Mouse (Mus musculus) midbrain, embryonic 13.5 days (tissue): ENCODE data around the gene Nbea. TPM values are rescaled to one million over a fixed set of nuclear protein-coding genes. Genes with fewer than 3 reads are reported as not detected.
"Not testable (repeated sequence)": the region's sequence is repeated elsewhere in the genome, so short reads cannot be mapped to it uniquely, and the experiment has no call there.

Source experiments
- ATAC-seq: fragments of 200-750 bp; cut with Nextera tagmentation; 2 replicates; pipeline ENCODE4 v1.8.0; 2017; ENCODE audit warnings: mild to moderate bottlenecking, moderate TSS enrichment, moderate library complexity
- H3K27ac ChIP-seq: fragments of 300-500 bp; sonication (generic); 2 replicates; pipeline ENCODE4 v1.5.1; 2015; ENCODE audit warnings: inconsistent platforms, mild to moderate bottlenecking, moderate library complexity
- H3K27me3 ChIP-seq: fragments of 300-500 bp; sonication (generic); 2 replicates; pipeline ENCODE4 v1.6.1; 2015; ENCODE audit warnings: mild to moderate bottlenecking, inconsistent platforms
- H3K36me3 ChIP-seq: fragments of 300-500 bp; sonication (generic); 2 replicates; pipeline ENCODE4 v1.6.1; 2015; ENCODE audit warnings: mild to moderate bottlenecking, inconsistent platforms
- H3K4me1 ChIP-seq: fragments of 300-500 bp; sonication (generic); replicated peaks from 2 replicates; pipeline ENCODE4 v1.6.1; 2015; ENCODE audit warnings: inconsistent platforms
- H3K4me2 ChIP-seq: fragments of 300-500 bp; sonication (generic); replicated peaks from 2 replicates; pipeline ENCODE4 v1.6.1; 2015; ENCODE audit warnings: moderate library complexity, mild to moderate bottlenecking, inconsistent platforms
- H3K4me3 ChIP-seq: fragments of 300-500 bp; sonication (generic); replicated peaks from 2 replicates; pipeline ENCODE4 v1.5.1; 2015; ENCODE audit warnings: mild to moderate bottlenecking, inconsistent platforms
- H3K9ac ChIP-seq: fragments of 300-500 bp; sonication (generic); replicated peaks from 2 replicates; pipeline ENCODE4 v1.6.1; 2015; ENCODE audit warnings: mild to moderate bottlenecking, inconsistent platforms
- H3K9me3 ChIP-seq: fragments of 300-500 bp; sonication (generic); 2 replicates; pipeline ENCODE4 v1.6.1; 2016; ENCODE audit warnings: mild to moderate bottlenecking, inconsistent platforms
- WGBS: fragments of 180-500 bp; shearing (Covaris S2); methylation state at CpG from one replicate; pipeline ENCODE4 v1.1.7; 2015; 5-methylcytosine and 5-hydroxymethylcytosine counted together
- polyA plus RNA-seq: library from polyadenylated mRNA; unstranded; fragments of >200 nt; fragmentation: Nextera tagmentation; extraction: Ambion mirVana; gene quantifications from 2 replicates; pipeline ENCODE4 v1.2.1, GENCODE M21; 2015

The Nbea gene
- polyA plus RNA-seq, 1 experiment from 2014 or later, result 53.0 TPM

DNA sequence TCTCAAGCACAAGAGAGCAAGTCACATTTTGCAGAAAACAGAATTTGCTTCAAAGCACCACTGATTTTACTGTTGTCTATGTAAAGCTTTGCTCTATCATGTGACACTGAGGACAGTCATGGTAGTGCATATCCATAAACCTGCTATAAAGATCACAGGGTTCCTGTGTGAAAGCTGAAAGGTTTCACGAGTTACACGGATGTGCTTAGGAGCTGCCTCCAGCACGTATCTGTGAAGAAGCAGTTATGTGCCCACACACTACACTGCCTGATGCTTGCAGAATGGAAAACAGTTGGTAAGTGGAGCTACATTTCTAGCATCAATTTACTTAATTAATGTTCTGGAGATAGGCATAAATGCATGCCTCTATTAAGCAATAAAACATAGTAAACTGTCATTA, 172.4 kb downstream of the Nbea start:
- 82% methylated on average over 3 of the region's 3 CpGs for WGBS

DNA sequence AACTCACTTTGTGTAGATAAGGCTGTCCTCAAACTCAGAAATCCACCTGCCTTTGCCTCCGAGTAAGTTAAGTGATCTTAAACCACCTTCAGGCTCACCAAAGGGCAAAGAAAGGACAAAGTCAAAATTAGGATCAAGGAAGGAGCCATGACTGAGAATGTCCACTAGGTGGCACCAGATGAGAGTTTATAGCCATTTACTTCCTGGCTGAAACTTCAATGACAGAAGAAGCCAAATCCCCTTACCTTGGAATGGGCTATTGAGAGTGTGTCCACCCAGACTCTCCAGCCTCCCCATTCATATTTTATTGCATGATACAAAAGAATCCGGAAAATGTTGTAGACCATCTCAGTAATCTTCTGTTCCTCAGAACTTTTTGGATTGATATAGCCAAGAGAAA, 175.5 kb downstream of the Nbea start:
- Histone ChIP-seq H3K27ac (no peak overlapping the region), H3K36me3 (peaks cover 26% of the 10 kb centered on the region), H3K27me3 (no peaks in the 10 kb centered on the region), H3K4me2 (no peak overlapping the region), H3K9ac (no peak overlapping the region), H3K4me3 (no peak overlapping the region), H3K4me1 (no peaks in the 10 kb centered on the region), H3K9me3 (no peaks in the 10 kb centered on the region)
- 11% methylated on average over 2 of the region's 2 CpGs for WGBS
- ATAC-seq, result 0 out of 2 replicates have a peak, but pooled peaks have one; percentile 65

More for the DNA sequence above, 172.4 kb downstream of the Nbea start:
- no peak for ATAC-seq
- Histone ChIP-seq H3K4me3 (no peak overlapping the region), H3K36me3 (peaks cover 11% of the 10 kb centered on the region), H3K9ac (no peak overlapping the region), H3K4me2 (no peak overlapping the region), H3K4me1 (no peaks in the 10 kb centered on the region), H3K9me3 (no peaks in the 10 kb centered on the region), H3K27ac (no peak overlapping the region), H3K27me3 (no peaks in the 10 kb centered on the region)

DNA sequence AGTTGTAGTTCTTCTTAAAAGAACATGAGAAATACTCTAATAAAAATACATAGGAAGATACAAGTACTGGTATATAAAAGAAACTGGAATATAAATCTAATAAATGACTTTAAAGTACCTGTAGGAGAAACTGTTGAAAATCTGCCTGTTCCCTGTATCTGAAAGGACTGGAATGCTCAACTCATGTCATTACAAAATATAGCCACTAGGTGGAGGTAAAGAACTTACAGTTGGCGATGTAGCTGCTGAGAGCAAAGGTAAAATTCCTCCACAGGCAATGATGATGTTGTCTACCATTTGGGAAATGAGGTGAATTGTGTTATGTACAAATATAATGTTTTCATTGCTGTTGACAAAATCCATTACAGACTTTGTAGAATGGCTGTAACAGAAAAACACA, 183.2 kb downstream of the Nbea start:
- Histone ChIP-seq H3K36me3 (peaks cover 19% of the 10 kb centered on the region), H3K4me2 (no peak overlapping the region), H3K4me3 (no peak overlapping the region), H3K9ac (no peak overlapping the region), H3K4me1 (no peaks in the 10 kb centered on the region), H3K9me3 (no peaks in the 10 kb centered on the region), H3K27ac (no peak overlapping the region), H3K27me3 (no peaks in the 10 kb centered on the region)
- WGBS, result 2% methylated on average over 1 of the region's 1 CpGs
- no peak for ATAC-seq

DNA sequence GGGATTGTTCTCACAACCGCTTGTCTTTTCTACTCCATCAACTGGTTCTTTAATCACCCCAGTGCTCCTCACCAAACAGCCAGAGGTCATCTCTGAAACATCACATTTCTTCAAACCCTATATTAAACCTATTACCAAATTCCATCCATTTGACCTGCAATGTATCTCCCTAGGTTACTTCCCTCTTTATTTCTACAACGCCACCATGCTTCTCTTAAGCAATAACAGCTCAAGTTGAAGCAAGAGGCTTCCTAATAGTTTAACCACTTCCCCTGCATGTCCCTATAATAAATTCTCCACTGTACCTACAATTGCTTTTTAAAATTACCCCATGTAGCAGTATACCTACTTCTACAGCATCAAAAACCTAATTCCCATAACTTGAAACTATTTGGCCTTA, 205.1 kb downstream of the Nbea start:
- Histone ChIP-seq H3K4me3 (no peak overlapping the region), H3K27me3 (no peaks in the 10 kb centered on the region), H3K4me1 (no peaks in the 10 kb centered on the region), H3K36me3 (peaks cover 42% of the 10 kb centered on the region), H3K9me3 (peaks cover 3% of the 10 kb centered on the region; the same call in 1 of the 2 replicates), H3K9ac (no peak overlapping the region), H3K4me2 (no peak overlapping the region), H3K27ac (no peak overlapping the region)
- 90% methylated on average over 2 of the region's 2 CpGs for WGBS
- no peak for ATAC-seq

DNA sequence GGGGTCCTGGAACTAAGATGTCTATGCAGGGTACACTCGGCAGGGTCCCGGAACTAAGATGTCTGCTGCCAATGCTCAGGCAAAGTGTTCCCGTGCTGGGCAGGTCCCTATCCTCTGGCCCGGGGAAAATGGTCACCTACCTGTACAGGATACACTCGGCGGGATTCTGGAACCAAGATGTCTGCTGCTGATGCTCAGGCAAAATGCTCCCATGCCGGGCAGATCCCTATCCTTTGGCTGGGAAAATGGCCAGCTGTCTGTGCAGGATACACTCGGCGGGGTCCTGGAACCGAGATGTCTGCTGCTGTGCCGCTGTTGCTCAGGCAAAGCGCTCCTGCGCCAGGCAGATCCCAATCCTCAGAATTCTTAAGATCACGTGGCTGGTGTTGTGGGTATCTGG, 206.5 kb downstream of the Nbea start:
- not testable (repeated sequence) for H3K4me1 ChIP-seq, H3K27me3 ChIP-seq, H3K27ac ChIP-seq, H3K4me2 ChIP-seq, ATAC-seq, H3K9ac ChIP-seq, H3K4me3 ChIP-seq, H3K9me3 ChIP-seq
- WGBS, result 97% methylated on average over 14 of the region's 14 CpGs
- H3K36me3 ChIP-seq, result peaks cover 30% of the 10 kb centered on the region

DNA sequence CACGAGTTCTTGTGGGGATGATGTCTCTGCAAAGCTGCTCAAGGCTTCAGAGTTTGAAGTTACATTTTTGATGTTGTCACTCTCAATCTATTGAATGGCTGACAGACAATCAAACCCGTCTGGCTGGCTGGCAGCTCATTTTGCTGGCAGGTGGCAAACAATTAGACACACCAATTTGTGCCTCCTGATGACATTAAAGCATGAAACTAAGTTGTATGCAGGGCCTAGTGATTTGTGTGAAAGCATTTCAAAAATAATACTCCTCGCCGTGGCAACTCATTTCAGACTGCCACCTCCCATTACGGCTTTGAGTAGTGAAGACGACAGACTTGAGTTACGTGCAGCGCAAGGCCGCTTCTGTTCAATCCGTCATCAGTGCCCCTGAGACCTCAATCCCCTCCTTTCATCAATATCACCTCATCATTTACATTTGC, 217.8 kb downstream of the Nbea start:
- Histone ChIP-seq H3K36me3 (peaks cover 25% of the 10 kb centered on the region), H3K9ac (no peak overlapping the region), H3K27ac (peak overlapping the region; percentile 53), H3K4me3 (no peak overlapping the region), H3K4me2 (0 out of 2 replicates have a peak overlapping the region, but pooled peaks have one; percentile 5), H3K4me1 (peaks cover 21% of the 10 kb centered on the region; the same call in 1 of the 2 replicates), H3K27me3 (no peaks in the 10 kb centered on the region), H3K9me3 (no peaks in the 10 kb centered on the region)
- ATAC-seq, result peak; percentile 93
- WGBS, result 20% methylated on average over 10 of the region's 10 CpGs

DNA sequence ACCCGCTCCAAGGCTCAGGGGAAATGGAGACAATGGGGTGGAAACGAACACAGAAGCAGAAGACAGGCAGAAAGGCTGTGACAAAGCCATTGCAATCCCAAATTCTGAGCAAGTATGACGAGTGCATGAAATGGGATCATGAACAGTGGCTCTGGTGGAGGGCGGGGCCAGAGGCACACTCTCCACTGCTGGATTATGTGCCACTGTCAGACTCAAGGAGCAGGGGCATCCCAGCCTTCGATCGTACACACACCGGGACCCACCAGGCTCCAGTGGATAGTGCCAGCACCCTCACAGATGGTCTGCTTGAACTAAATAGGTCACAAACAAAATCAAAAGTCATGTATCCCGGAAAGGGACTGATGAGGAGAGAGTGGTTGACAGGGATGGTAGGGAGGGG, 220.5 kb downstream of the Nbea start:
- 47% methylated on average over 8 of the region's 8 CpGs for WGBS
- H3K4me2 ChIP-seq, result 0 out of 2 replicates have a peak overlapping the region, but pooled peaks have one; percentile 19
- peaks cover 23% of the 10 kb centered on the region for H3K36me3 ChIP-seq
- no peak overlapping the region for H3K4me3 ChIP-seq
- H3K9ac ChIP-seq, result no peak overlapping the region
- no peaks in the 10 kb centered on the region for H3K27me3 ChIP-seq
- H3K4me1 ChIP-seq, result peaks cover 21% of the 10 kb centered on the region; the same call in 1 of the 2 replicates
- no peaks in the 10 kb centered on the region for H3K9me3 ChIP-seq
- ATAC-seq, result peak; percentile 80
- H3K27ac ChIP-seq, result peak overlapping the region; percentile 48; the same call in 1 of the 2 replicates

DNA sequence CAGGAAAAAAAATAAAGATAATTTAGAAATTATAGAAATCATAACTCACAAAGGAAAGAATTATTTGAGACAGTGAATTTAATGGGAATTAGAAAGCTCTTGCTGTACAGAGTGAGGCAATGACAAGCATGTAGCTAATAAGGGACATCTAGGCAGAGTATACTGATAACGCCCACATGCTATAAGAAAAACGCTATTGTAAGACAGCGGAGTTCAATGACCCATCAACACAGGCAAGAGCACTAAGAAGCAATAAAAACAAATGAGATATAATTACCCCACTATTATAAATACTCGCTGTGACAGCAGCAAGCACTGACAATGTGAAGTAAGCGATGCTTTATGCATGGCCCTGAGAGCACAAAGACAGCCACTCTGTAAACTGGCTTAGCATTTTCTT, 233.5 kb downstream of the Nbea start:
- no peak overlapping the region for H3K27ac ChIP-seq
- H3K4me2 ChIP-seq, result no peak overlapping the region
- no peak for ATAC-seq
- H3K27me3 ChIP-seq, result no peaks in the 10 kb centered on the region
- no peak overlapping the region for H3K9ac ChIP-seq
- H3K4me1 ChIP-seq, result no peaks in the 10 kb centered on the region
- no peak overlapping the region for H3K4me3 ChIP-seq
- WGBS, result 91% methylated on average over 5 of the region's 5 CpGs
- no peaks in the 10 kb centered on the region for H3K9me3 ChIP-seq
- H3K36me3 ChIP-seq, result peaks cover 22% of the 10 kb centered on the region

DNA sequence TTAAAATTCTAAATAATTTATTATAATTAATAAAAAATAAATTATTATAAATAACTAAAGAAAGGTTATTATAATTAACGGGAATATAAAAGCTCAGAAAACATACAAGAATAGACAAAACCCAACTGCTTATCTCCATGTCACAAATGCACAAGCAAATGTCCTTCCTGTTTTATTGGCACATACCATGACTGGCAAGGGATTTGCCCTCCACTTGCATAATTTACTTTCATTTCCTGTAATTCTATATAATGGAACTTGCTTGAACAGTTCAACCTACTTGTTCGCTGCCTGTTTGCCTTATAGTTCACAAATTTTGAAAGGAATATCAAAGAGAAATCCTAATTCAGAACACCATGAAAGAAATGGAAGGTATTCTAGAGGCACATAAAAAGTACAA, 234.4 kb downstream of the Nbea start:
- ATAC-seq, result no peak
- no peaks in the 10 kb centered on the region for H3K4me1 ChIP-seq
- WGBS, result 94% methylated on average over 2 of the region's 2 CpGs

DNA sequence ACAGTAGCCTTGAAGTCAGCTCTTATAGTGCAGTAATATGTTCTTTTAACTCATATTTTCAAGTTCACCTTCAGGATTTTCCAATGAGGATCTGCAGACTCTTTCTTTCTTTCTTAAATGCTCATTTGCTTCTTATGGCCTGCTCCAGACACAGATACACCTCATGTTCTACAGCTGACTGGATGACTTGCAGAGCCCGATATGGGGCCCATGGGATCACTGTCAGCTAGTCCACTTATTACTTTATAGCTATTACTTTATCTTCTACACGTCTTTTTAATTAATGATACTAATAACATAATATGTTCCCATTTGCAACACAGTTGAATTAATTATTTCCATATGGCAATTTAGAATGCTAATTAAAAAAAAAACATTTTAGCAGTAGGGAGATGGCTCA, 256.2 kb downstream of the Nbea start:
- no peak for ATAC-seq
- no peak overlapping the region for H3K4me2 ChIP-seq
- no peaks in the 10 kb centered on the region for H3K27me3 ChIP-seq

More for the DNA sequence above, 234.4 kb downstream of the Nbea start:
- Histone ChIP-seq H3K9me3 (no peaks in the 10 kb centered on the region), H3K27ac (no peak overlapping the region), H3K4me3 (no peak overlapping the region), H3K27me3 (no peaks in the 10 kb centered on the region), H3K4me2 (no peak overlapping the region), H3K9ac (no peak overlapping the region), H3K36me3 (peaks cover 22% of the 10 kb centered on the region)

DNA sequence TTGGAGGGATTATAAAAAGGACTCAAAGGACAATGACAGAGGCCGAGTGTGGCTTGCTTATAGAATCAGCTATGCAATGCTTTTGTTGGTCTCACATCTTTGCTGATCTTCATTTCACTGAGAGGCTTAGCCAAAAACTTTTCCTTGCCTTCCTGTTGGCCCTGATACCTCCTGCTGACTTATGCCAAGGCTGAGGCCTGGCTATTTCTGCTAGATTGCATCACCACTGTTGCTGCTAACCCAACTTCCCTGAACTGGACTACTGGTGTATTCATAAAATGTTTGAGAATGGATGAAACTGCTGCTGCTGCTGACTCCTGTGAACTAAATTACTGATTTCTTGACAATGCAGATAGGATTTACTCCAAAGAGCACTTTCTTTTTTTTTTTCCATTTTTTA, 274.2 kb downstream of the Nbea start:
- Histone ChIP-seq H3K27ac (no peak overlapping the region), H3K9me3 (no peaks in the 10 kb centered on the region), H3K4me2 (no peak overlapping the region), H3K4me1 (no peaks in the 10 kb centered on the region), H3K4me3 (no peak overlapping the region), H3K27me3 (no peaks in the 10 kb centered on the region), H3K9ac (no peak overlapping the region), H3K36me3 (peaks cover 12% of the 10 kb centered on the region; the same call in 1 of the 2 replicates)
- no peak for ATAC-seq
- WGBS, result 67% methylated on average over 1 of the region's 1 CpGs

More for the DNA sequence above, 256.2 kb downstream of the Nbea start:
- Histone ChIP-seq H3K36me3 (peaks cover 27% of the 10 kb centered on the region), H3K27ac (no peak overlapping the region), H3K9me3 (peaks cover 3% of the 10 kb centered on the region; the same call in 1 of the 2 replicates), H3K4me3 (no peak overlapping the region), H3K9ac (no peak overlapping the region), H3K4me1 (no peaks in the 10 kb centered on the region)
- 92% methylated on average over 2 of the region's 2 CpGs for WGBS

DNA sequence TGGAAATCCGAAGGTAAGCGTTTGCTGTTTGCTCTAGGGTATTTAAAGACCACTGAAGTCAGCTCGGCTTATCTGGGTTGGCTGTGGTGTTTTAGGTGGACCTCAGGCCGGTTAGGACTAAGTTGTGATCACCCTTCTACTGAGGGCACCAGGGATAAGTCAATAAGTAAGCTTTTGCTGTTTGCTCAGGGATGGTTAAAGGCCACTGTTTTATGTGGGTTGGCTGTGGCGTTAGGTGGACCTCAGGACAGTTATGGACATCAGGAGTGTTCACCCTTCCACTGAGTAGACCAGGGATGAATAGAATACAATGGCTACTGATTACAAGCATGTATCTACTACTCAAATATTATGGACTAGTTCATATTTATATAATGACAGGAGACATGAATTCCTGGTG, 292.9 kb downstream of the Nbea start:
- Histone ChIP-seq H3K27ac (0 out of 2 replicates have a peak overlapping the region, but pooled peaks have one; percentile 14), H3K9ac (no peak overlapping the region), H3K27me3 (no peaks in the 10 kb centered on the region), H3K4me2 (no peak overlapping the region), H3K9me3 (no peaks in the 10 kb centered on the region), H3K4me3 (no peak overlapping the region), H3K4me1 (peaks cover 7% of the 10 kb centered on the region), H3K36me3 (no peaks in the 10 kb centered on the region)
- ATAC-seq, result no peak
- WGBS, result 92% methylated on average over 5 of the region's 5 CpGs

DNA sequence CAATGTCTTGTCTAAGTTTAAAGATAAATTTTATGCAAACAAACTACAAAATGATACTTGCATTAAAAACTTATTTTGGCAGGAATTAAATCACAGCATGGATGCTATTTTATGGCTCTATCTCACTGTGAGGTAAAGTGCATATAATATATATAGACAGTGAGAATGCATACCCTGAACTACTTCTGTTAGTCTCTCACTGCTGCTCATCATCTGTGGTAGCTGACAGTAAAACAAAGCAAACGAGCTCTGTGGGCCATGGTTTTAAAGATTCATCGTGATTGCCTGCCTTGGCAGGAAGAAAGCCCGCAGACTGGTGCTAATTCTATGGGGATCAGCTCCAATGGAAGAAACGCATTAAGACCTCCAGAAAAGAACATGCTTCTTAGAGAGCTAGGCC, 294.3 kb downstream of the Nbea start:
- Histone ChIP-seq H3K36me3 (no peaks in the 10 kb centered on the region), H3K4me1 (peaks cover 7% of the 10 kb centered on the region), H3K4me3 (no peak overlapping the region), H3K9ac (no peak overlapping the region), H3K27me3 (no peaks in the 10 kb centered on the region), H3K27ac (no peak overlapping the region), H3K4me2 (no peak overlapping the region), H3K9me3 (no peaks in the 10 kb centered on the region)
- WGBS, result 47% methylated on average over 4 of the region's 4 CpGs
- no peak for ATAC-seq
